Mouse (Mus musculus) olfactory bulb, adult 2 months (tissue): ENCODE results near the gene Grtp1. TPM values are rescaled to one million over a fixed set of nuclear protein-coding genes. Genes with fewer than 3 reads are reported as not detected.

Experiments
- H3K27ac ChIP-seq: fragments of 200-500 bp; 2 replicates; pipeline ENCODE4 v1.5.1; 2012; ENCODE audit warnings: low read depth, low read length; ENCODE audit not compliant: insufficient read depth
- H3K4me1 ChIP-seq: fragments of 200-500 bp; 2 replicates; pipeline ENCODE4 v1.6.1; 2012; ENCODE audit warnings: low read length; ENCODE audit not compliant: control insufficient read depth, insufficient read depth
- H3K4me3 ChIP-seq: fragments of 200-500 bp; 2 replicates; pipeline ENCODE4 v1.5.1; 2012; ENCODE audit warnings: mild to moderate bottlenecking, low read depth, low read length, moderate library complexity; ENCODE audit not compliant: insufficient read depth
- CTCF ChIP-seq: fragments of 200-500 bp; IDR thresholded peaks from 2 replicates; pipeline ENCODE4 v1.5.1; 2012; ENCODE audit warnings: low read depth, mild to moderate bottlenecking, low read length, moderate library complexity; ENCODE audit not compliant: insufficient read depth
- POLR2A ChIP-seq: fragments of 200-500 bp; IDR thresholded peaks from 2 replicates; pipeline ENCODE4 v1.6.1; 2012; ENCODE audit warnings: mild to moderate bottlenecking, low read depth, low read length, moderate library complexity; ENCODE audit not compliant: insufficient read depth
- WGBS: fragments of 180-500 bp; shearing (Covaris S2); methylation state at CpG from one replicate; pipeline ENCODE4 v1.1.7; 2018; 5-methylcytosine and 5-hydroxymethylcytosine counted together
- polyA plus RNA-seq: library from polyadenylated mRNA; stranded (reverse); fragments of >200 nt; gene quantifications from 2 replicates; pipeline ENCODE4 v1.2.4, GENCODE M21; 2012; ENCODE audit warnings: low replicate concordance; ENCODE audit not compliant: missing spikeins, insufficient read depth, insufficient read length

The Grtp1 gene
- polyA plus RNA-seq, 1 experiment: not detected

GRCm38 (mm10) chr8:13162098-13162497, 38.3 kb downstream of the Grtp1 start:
- no peak for TF ChIP-seq CTCF
- no peak for TF ChIP-seq POLR2A
- H3K27ac ChIP-seq: no peak overlapping the region
- 82% methylated on average over 6 of the region's 6 CpGs for whole genome bisulfite sequencing
- H3K4me1 ChIP-seq: peaks cover 7% of the 10 kb centered on the region
- H3K4me3 ChIP-seq: no peak overlapping the region

- Histone ChIP-seq H3K4me3 (no peak overlapping the region), H3K4me1 (peaks cover 7% of the 10 kb centered on the region), H3K27ac (no peak overlapping the region)
- 71% methylated on average over 3 of the region's 3 CpGs for WGBS
- TF ChIP-seq POLR2A (no peak), CTCF (no peak)
Measured at GRCm38 (mm10) chr8:13160691-13161090, 39.7 kb downstream of the Grtp1 start.

DNA sequence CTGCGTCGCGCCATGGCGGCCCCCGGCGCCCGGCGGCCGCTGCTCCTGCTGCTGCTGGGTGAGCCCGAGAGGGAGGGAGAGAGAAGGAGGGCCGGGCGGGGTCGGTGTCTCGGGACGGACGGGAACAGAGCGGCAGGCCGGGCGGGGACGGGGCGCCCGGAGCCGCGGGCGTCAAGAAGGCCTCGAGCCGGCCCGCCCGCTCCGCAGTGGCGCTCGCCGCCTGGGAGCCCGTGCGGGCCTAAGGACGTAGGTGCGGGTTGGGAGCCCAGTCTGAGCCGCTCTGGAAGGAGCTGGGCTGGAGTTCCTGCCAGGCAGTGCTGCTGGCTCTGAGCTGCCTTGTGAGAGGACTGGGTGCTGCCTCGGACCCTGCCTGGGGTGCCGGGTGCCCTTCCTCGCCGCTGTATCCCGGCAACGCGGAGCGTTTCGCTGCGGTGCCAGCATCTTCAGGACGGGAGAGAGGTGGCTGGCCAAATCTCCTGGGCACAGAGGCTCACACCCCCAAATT, 41.0 kb downstream of the Grtp1 start:
- under 1% methylated on average over 49 of the region's 49 CpGs for WGBS
- peaks cover 4% of the 10 kb centered on the region for H3K4me1 ChIP-seq
- TF ChIP-seq CTCF (no peak), POLR2A (no peak)
- peak overlapping the region; percentile 52 for H3K27ac ChIP-seq
- peak overlapping the region; percentile 99 for H3K4me3 ChIP-seq

- H3K4me3 ChIP-seq: peak within 1 kb of the TSS; percentile 99
- WGBS: under 1% methylated on average over 50 of the region's 50 CpGs
- H3K27ac ChIP-seq: peak within 1 kb of the TSS; percentile 98
- TF ChIP-seq CTCF: no peak
- 0 out of 2 replicates have a peak, but pooled peaks have one; percentile 48 for TF ChIP-seq POLR2A
- H3K4me1 ChIP-seq: peaks cover 4% of the 10 kb centered on the region
Measured at GRCm38 (mm10) chr8:13158718-13159376, 41.6 kb downstream of the Grtp1 start, which contains the start of gene Lamp1. Gene Lamp1 (plus strand): TSS chr8:13159161.

DNA sequence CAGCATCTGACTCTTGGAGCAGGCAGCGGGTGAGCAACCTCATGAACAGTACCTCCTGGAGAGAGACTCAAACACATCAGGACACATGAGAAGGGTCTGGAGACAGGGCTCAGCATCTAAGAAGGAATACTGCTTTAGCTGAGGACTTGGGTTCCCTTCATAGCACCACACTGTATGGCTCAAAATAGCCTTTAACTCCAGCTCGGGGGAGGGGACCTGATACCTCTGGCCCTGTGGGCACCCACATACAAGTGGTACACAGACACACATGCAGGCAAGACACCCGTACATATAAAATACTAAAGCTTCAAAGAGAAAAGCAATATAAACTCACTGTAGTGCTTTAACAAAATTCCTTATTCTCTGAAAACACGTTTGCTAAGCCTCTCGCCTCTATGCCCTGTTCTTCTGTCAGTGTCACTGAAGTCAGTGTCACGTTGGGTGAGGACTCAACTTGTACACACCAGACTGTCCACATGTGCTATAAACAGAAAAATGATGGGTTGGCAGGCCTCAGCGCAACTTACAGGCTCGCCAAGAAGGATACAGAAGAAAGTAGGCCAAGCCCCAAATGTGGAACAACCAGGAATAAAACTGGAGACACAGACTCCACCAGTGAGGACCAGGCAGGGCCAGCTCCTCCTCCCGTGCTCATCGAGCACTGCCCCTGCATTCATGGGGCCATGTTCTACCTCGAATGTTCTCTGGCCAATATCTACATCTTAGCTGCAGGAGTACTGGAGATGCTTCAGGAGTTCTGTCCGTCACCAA, 43.9 kb downstream of the Grtp1 start:
- WGBS: 75% methylated on average over 12 of the region's 12 CpGs
- TF ChIP-seq POLR2A: no peak
- TF ChIP-seq CTCF: no peak
- Histone ChIP-seq H3K27ac (no peak overlapping the region), H3K4me3 (no peak overlapping the region), H3K4me1 (peaks cover 4% of the 10 kb centered on the region)

GRCm38 (mm10) chr8:13155358-13155757, 45.1 kb downstream of the Grtp1 start:
- H3K4me3 ChIP-seq: no peak overlapping the region
- H3K4me1 ChIP-seq: peaks cover 4% of the 10 kb centered on the region
- no peak overlapping the region for H3K27ac ChIP-seq
- 72% methylated on average over 9 of the region's 9 CpGs for WGBS
- TF ChIP-seq POLR2A (no peak), CTCF (no peak)

DNA sequence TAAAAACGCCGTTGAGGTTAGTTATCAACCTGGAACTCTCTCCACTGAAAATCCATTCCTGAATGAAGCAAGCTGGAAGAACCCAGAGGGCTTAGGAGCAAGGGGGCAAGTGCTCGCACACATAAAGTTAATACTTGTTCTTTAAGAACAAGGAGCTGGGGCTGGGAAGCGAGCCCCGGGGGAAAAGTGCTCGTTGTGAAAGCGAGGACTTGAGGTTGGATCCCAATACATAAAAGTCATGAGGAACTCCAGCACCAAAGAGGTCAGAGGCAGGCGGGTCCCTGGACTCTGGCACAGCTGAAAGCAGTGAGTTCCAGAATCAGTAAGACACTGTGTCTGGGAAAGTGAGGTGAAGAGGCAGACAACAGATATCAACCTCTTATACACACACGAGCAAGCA, 46.3 kb downstream of the Grtp1 start:
- H3K4me1 ChIP-seq: peaks cover 4% of the 10 kb centered on the region
- WGBS: 79% methylated on average over 9 of the region's 9 CpGs
- TF ChIP-seq CTCF: no peak
- TF ChIP-seq POLR2A: no peak
- no peak overlapping the region for H3K4me3 ChIP-seq
- no peak overlapping the region for H3K27ac ChIP-seq

DNA sequence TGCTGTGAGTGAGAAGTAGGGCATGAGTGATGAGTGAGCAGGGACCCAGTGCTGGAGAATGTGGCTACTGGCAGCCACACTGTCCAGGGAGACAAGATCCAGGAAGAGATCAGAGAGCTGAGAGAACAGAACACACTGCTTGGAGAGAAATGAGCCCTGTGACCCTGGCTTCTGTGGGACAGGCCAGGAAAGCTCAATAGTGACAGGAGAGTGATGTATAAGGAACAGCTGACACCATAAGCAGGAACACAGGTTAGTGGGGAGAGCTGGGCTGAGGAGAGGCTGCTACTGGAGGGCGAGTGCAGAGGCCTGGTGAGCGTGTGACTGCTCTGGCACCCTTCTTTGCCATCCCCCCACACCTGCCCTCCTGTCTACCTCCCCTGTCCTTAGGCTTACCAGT, 49.5 kb downstream of the Grtp1 start:
- Histone ChIP-seq H3K4me1 (no peaks in the 10 kb centered on the region), H3K27ac (no peak overlapping the region), H3K4me3 (no peak overlapping the region)
- 81% methylated on average over 2 of the region's 2 CpGs for WGBS
- no peak for TF ChIP-seq CTCF
- TF ChIP-seq POLR2A: no peak

- WGBS: 73% methylated on average over 5 of the region's 5 CpGs
- Histone ChIP-seq H3K4me1 (no peaks in the 10 kb centered on the region), H3K27ac (no peak overlapping the region), H3K4me3 (no peak overlapping the region)
- TF ChIP-seq POLR2A: no peak
- TF ChIP-seq CTCF: no peak
Measured at GRCm38 (mm10) chr8:13149866-13150265, 50.6 kb downstream of the Grtp1 start.
